Mouse (Mus musculus) ES-E14 (cell line): ENCODE measurements around the gene Dnaja4.

ENCODE experiments used
- CHD2 ChIP-seq: IDR thresholded peaks from 2 replicates; pipeline ENCODE4 v1.6.1; 2014; ENCODE audit warnings: mild to moderate bottlenecking, low read depth, low read length, inconsistent platforms
- HCFC1 ChIP-seq: IDR thresholded peaks from 2 replicates; pipeline ENCODE4 v1.6.1; 2012; ENCODE audit warnings: low read length, inconsistent platforms, borderline replicate concordance; ENCODE audit not compliant: insufficient read depth
- ZC3H11A ChIP-seq: IDR thresholded peaks from 2 replicates; pipeline ENCODE4 v1.6.1; 2012; ENCODE audit warnings: low read depth, mild to moderate bottlenecking, inconsistent platforms, low read length, borderline replicate concordance
- ZNF384 ChIP-seq: IDR thresholded peaks from 2 replicates; pipeline ENCODE4 v1.6.1; 2012; ENCODE audit warnings: low read depth, low read length, inconsistent platforms

DNA sequence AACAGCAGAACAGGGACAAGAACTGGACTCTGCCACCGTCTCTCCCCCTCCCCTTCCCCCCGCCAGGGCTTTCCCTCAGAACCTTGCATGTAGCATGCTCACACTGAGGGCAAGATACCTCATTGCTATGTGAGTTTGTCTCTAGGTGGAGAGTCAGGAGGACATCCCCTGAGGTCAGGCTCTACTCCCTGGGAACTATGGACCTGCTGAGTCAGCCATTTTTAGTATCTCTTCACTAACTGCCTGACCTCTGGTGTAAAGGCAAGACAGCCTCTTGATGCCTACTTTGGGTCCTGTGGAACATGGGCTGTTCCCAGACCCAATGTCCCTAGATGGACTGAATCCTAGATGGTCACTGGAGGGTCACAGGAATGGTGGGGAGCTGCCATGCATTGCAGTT lies 53.0 kb downstream of the Dnaja4 start:
- TF ChIP-seq HCFC1 (no peak), CHD2 (no peak), ZC3H11A (no peak), ZNF384 (no peak)
